Mouse (Mus musculus) ES-E14 (cell line): ENCODE measurements around the gene Med13l.

Experiments used
- HCFC1 ChIP-seq: IDR thresholded peaks from 2 replicates; pipeline ENCODE4 v1.6.1; 2012; ENCODE audit warnings: low read length, inconsistent platforms, borderline replicate concordance; ENCODE audit not compliant: insufficient read depth
- MAFK ChIP-seq: IDR thresholded peaks from 2 replicates; pipeline ENCODE4 v1.6.1; 2014; ENCODE audit warnings: mild to moderate bottlenecking, low read depth, low read length, inconsistent platforms; ENCODE audit not compliant: insufficient read depth
- ZNF384 ChIP-seq: IDR thresholded peaks from 2 replicates; pipeline ENCODE4 v1.6.1; 2012; ENCODE audit warnings: low read depth, low read length, inconsistent platforms

DNA sequence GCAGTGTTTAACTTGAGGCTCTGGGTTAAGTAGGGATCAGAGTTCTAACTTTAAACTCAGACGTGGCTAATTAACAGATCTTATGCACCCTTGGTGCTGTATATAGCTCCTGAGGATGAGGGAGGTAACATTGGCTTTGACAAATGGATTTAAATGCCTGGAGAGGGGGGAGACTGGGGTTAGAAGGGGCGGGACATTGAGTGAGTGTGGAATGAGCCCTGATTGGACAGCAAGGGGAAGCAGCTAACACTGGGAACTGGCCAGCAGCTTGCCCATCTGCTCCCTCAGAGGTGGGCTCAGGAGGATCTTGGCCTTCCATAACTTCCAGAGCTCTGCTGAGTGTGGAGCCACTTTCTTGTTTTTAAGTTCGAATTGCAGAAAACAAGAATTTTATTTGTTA is 171.7 kb downstream of the Med13l start:
- TF ChIP-seq HCFC1 (no peak), MAFK (no peak), ZNF384 (no peak)
